Mouse (Mus musculus) inflammation-experienced regulatory T-cells, adult 6 months (primary cell): ENCODE data around the gene Sympk. TPM values are rescaled to one million over a fixed set of nuclear protein-coding genes. Genes with fewer than 3 reads are reported as not detected.

Experiments
- ATAC-seq: one replicate; pipeline ENCODE4 v1.8.0; 2017
- polyA plus RNA-seq, 3 experiments: library from polyadenylated mRNA; unstranded; fragments of 100-300 nt; shearing (Covaris generic); gene quantifications; one replicate each; pipeline ENCODE4 v1.2.1; 2017

The Sympk gene
- polyA plus RNA-seq = 10 to 100 TPM in 1 of 3 experiments, 1 to 10 TPM in 2; 8.2 to 12.2 (median 9.2) TPM

DNA sequence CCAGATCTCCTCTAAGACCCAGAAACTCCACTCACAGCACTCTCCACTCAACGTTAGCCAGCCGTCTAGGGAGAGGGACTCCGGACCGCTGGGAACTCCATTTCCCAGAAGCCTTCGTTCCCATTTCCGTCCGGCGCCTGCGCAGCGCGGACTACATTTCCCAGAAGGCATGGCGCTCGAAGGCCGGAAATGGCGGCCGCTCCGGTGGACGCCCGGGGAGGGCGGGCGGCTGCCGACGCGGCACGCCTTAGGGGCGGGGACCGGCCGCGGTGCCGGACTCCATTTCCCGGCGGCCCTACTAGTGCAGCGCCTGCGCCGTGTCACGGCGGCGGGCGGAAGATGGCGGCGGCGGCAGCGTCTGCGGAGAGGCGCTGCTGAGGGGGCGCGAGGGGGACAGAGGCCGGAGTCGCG, at the start of gene Sympk:
Gene Sympk, plus strand, starts transcription at position 282 of the 411 bp plus-strand sequence.
- ATAC-seq = peak; percentile 95

DNA sequence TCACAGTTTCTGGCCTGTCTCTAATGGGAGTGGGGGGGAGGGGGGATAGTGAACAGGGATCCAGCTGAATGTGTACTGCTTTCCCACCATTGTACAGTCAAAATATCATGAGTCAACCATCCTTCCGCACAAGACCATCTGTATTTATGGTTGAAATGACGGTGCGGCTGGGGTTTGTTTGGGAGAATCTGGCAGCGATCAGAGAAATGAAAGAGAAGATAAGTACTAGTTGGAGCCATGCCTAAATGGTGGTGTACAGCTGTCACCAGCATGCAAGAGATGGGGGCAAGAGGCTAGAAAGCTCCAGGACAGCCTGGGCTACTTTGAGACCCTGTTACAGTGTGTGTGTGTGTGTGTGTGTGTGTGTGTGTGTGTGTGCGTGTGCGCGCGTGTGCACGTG, 45.8 kb upstream of the Sympk start:
- ATAC-seq = no peak

DNA sequence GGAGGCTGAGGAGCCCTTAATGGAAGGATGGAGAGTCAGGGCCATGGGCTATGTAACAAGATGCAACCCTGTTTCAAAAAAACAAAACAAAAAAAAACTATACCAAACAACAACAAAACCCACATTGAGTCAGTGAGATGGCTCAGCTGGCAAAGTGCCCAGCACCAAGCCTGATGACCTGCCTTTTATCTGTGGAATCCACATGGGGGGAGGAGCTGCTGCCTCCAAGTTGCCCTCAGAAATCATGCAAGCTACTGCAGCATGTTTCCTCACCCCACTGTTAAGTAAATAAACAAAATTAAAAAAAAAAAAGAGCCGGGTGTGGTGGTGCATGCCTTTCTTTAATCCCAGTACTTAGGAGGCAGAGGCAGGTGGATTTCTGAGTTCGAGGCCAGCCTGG, 37.7 kb upstream of the Sympk start:
- ATAC-seq = no peak

DNA sequence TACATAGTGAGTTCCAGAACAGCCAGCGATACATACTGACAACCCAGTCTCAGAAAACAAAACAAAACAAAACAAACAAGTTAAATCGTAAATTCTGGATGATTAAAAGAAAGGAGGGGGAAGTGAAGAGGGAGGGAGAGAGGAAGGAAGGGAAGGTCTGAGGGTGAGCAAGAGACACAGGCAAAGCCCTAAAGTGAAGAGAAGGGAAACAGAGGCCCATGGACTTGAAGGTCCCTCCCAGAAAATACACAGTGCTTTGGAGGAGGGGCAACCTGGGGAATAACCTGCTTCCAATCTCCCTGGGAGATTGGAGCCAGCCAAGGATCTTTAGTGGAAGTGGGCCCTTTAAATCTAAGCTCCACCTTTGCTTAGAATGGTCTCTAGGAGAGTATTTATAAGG, 37.1 kb upstream of the Sympk start, which contains the start of gene Nanos2:
Gene Nanos2, plus strand, starts transcription at position 301 of the 400 bp plus-strand sequence.
- no peak for ATAC-seq

DNA sequence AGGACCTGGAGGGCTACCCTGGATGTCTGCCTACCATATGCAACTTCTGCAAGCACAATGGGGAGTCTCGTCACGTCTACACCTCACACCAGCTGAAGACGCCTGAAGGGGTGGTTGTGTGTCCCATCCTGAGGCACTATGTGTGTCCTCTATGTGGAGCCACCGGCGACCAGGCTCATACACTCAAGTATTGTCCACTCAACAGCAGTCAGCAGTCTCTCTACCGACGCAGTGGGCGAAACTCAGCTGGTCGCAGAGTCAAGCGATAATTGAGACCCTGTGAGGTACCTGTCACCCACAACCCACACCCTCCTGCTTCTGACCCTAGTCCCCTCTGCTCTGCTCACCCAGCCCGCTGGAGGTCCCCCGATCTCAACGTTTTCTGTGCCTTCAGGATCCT, 36.4 kb upstream of the Sympk start:
- ATAC-seq = no peak

DNA sequence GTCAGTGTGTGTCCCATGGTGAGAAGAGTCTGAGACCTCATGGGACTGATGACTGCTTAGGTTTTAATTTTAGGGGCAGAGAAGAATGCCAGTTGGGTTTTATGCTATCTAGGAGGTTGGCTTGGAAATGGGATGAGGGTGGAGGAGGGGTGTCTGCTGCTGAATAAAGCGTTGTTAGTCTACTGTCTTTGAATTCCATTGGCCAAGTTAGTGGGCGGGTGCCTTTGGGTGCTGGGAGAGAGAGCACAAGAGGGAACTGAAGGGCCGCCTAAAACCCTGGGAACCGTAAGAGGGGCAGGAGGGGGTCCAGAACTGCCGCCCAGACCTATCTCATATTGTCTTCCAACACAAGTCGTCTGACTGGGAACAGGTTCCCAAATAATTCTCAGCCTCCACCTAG, 35.4 kb upstream of the Sympk start:
- no peak for ATAC-seq

DNA sequence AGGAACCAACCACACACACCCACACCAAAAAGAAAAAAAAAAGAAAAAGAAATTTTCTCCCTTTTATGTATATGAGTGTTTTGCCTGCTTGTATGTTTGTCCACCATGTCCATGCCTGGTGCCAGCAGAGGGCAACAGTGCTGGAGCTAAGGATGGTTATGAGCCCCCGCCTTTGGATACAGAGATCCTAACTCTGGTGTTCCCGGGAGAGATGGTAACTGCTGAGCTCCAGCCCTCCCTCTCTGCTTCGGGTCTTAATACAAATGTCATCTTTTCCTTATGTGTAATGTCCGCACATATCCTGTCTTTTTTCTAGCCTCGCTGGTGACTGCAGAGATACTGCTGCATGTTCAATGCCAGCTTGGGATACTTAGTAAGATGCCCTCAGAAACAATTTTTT, 34.2 kb upstream of the Sympk start:
- ATAC-seq = no peak

DNA sequence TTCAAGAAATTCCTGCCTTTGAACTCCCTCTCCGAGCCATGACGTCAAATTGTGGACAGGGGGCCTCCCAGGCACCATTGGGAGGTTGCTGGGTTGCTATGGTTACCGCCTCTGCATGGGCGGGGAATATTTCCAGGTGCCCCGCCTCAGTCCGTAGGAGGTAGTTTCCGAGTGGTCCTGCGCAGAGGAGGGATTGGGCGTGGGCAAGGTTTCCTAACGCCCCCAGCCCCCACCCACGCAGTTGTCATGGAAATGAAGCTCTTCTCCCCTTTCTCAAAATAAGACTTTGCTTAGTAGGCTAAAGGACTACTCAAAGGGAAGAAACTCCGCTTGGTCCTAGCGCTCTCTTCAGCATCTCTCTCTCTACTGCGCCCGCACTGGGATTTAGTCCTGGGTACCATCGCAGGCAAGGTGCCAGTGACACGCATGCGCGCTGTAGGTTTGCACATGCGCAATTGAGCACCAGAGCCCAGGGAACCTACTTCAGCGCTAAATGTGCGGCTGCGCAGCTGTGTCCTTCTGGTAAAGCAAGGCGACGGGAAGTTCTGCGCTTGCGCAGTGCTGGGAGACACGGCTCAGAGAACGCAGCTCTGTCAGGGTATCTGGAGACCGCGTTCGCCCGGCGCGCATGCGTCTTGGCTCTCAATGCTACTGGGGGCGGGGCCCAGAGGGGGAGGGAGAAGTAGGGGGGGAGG, 33.4 kb upstream of the Sympk start, which contains the start of gene Mypop:
Gene Mypop, plus strand, starts transcription at position 645 of the 695 bp plus-strand sequence.
- peak; percentile 79 for ATAC-seq

DNA sequence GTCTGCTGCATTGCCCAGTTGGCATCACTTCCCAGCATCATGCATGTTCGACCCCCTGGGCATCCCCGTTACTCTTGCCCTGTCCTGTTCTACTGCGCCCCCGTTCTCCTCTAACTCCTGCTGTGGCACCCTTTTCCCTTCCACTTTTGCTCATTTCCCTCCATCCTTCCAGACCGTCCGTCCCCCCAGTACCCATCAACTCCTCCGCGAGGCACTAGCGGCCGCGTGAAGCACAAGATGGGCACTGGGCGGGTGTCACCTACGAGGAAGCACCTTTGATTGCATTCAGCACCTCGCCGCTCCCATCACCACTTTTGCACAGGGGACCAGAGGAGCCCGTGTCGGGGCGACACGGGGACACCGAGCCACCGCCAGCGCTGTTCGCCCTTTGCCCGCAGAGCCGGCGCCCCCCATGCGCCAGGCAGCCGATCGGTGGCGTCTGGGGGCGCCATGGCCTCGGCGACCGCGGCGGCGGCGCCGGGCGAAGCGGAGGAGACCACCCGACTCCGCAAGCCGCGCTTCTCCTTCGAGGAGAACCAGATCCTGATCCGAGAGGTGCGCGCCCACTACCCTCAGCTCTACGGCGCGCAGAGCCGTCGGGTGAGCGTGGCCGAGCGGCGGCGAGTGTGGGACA, 32.4 kb upstream of the Sympk start:
- ATAC-seq = no peak

DNA sequence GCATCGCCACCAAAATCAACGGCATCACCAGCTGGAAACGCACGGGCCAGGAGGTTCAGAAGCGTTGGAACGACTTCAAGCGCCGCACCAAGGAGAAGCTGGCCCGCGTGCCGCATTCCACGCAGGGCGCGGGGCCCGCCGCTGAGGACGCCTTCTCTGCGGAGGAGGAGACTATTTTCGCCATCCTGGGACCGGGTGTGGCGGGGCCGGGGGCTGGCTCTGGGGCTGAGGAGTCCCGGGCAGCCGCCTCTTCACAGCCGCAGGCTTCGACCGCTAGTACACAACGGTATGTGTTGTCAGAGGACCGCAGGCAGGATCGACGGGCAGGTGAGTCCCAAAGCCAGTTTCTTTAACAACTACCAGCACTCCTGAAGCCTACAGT, 31.9 kb upstream of the Sympk start:
- no peak for ATAC-seq

DNA sequence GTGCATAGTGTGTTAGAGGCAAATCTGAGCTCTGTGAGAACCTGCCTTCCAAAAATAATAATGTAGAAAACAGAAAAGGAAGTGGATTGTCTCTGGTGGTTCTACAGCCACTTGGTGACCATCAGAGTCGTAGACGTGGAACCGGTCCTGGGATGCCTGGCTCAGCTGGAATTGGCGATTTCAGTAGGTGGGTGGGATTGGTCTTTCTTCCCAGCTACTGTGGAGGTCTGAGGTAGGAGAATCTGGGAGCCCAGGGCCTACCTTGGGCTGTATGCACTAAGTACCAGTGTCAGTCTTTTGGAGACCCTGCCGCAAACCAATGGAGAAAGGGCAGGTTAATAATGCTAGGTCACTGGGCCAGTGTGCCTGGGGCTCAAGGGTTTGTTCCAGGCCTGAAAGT, 31.1 kb upstream of the Sympk start:
- ATAC-seq = no peak

DNA sequence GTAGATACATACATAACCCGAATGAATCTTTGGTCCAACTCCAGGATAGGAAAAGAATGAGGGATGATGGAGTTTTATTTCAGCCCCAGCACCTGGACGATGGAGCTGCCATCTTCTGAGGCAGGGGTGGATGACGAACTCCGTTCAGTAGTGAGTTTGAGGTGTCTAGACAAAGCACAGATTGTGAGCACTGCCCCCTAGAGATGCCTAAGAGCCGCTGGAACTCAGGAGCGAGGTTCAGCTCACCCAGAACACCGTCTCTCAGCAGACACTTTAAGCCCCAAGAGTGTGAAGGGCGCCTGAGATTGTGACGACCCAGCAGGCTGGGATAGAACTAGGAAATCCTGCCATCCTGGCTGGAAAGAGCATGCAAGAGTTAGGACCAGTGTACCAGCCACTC, 25.3 kb upstream of the Sympk start:
- ATAC-seq = no peak

DNA sequence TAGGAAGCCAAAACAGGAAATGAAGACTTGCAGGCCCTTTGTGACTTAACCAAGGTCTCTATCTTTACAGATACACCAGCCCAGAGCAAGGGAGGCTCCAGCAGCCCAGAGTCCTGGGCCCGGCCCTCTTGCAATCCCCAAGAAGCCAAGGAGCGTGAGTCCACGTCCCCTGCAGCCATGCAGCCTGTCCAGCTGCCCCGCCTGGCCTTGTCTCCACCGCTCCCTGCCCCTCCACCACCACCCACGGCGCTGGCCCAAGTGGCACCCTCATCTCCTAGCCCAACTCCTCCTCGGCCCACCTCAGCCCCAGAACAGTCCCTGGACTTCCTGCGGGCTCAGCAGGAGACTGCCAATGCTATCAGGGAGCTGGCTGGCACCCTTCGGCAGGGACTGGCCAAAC, 23.8 kb upstream of the Sympk start:
- ATAC-seq = no peak

DNA sequence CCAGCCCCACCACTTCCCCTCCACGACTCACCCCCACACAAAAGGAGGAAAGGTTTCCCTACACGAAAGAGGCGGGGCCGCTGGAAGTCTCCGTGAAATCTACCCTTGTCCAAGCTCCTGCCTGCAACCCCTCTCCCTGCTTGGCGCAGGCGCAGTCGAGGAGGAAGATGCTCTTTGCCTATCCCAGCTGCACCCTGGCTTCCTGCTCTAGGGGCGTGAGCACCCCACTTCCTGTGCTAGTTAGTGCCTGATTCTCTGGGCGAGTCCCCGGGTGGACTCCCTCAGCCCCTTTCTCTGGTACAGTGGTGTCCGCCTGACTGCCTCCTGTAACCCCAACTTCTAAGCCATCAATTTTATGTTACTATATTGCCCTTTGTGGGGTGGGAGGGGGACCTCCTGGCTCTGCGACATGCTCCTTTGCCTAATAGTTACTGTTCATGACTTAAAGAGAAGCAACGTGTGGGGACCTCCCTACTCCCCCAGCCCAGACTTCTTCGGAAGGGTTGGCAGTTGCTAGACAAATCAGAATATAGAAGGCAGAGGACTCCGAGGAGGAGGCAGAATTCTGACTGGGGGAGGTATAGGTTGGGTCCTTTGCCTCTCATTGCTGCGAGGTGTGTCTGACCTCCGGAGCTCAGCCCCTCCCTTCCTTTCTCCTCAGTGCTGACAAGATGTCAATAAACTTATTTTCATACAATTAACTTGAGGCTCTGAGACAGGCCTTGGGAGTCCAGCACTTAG, 22.9 kb upstream of the Sympk start:
- peak; percentile 77 for ATAC-seq

DNA sequence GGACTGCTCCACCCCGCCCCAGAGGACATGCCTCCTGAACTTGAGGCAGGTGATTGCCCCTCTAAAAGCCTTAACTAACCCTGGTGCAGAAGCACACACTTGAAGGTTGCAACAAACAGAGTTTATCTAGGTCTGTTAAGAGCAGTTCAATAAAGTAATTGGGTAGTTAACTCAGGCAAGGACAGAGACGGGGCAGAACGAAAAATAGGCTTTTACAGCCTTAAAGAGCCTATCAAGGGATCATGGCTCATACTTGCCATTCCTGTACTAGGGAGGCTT, 22.4 kb upstream of the Sympk start:
- ATAC-seq = no peak

DNA sequence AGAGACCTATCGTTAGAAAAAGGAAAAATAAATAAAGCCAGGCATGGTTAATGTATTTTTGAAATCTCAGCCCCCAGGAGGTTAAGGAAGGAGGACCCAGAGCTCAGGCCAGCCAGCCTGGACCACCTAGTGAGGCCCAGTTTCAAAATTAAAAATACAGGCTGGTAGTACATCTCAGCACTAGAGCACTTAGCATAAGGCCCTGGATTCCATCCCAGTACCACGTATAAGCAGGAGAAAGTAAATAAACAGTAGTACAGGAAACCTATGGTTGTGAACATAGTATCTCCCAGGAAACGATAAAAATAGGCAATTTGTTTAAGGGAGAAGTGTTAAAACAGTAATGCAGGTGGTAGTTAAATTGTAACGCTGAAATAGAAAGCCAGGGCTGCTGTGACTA, 22.1 kb upstream of the Sympk start:
- ATAC-seq = no peak

DNA sequence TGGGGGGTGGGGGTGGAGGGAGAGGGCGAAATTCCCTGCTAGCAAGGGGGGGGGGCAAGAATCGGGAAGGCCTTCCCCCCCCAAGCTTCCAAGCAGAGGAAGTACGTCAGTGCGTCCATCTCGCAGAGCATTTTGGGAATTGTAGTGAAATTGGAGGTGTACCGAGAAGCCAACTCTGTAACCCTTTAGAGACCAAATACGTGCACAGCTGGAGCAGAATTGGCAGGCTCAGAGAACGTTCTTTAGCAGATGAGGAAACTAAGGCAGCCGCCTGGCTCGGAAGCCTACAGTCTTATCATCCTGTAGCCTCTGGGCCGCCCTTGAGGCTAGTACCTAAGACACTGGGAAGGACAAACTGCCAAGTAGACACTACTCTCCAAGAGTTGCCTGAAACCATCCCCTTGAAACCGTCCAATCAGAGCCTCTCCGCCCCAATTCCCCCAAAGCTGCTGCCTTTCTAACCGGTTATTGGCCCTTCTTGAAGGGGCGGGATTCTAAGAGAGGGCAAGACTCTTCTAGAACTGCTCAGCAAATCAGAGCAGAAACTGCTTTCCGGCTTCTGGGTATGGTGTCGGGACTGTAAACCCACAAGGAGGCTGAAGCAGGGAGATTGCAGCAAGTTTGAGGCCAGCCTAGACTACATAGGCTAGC, 21.2 kb upstream of the Sympk start:
- peak; percentile 42 for ATAC-seq

DNA sequence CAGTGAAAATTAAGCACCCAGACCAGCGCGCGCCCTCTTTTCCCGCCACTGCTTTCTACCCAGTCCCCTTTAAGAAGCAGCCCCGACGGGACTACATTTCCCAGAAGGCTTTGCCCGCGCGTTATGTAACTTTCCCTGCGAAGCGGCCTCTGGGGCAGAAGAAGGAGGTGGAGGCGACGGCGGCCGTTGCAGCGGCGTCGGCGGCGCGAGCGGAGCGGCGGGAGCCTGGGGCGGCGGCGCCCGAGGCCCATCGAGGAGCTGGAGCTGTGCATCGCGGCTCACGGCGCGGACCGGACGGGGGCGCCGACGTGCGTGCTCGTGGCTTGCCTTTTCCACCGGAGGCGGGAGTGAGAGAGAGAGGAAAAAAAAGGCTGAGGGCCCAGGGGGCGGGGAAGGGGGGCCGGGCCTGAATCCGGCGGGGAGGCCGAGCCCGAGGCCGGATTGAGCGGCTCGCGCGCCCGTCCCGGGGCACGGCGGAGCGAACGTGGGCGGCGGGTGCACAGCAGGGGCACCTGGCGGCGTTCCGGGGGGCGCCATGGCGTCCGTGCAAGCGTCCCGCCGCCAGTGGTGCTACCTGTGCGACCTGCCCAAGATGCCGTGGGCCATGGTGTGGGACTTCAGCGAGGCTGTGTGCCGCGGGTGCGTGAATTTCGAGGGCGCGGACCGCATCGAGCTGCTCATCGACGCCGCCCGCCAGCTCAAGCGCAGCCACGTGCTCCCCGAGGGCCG, 20.1 kb upstream of the Sympk start, which contains the start of gene Irf2bp1:
Gene Irf2bp1, plus strand, starts transcription at position 143 of the 729 bp plus-strand sequence.
- peak; percentile 64 for ATAC-seq

DNA sequence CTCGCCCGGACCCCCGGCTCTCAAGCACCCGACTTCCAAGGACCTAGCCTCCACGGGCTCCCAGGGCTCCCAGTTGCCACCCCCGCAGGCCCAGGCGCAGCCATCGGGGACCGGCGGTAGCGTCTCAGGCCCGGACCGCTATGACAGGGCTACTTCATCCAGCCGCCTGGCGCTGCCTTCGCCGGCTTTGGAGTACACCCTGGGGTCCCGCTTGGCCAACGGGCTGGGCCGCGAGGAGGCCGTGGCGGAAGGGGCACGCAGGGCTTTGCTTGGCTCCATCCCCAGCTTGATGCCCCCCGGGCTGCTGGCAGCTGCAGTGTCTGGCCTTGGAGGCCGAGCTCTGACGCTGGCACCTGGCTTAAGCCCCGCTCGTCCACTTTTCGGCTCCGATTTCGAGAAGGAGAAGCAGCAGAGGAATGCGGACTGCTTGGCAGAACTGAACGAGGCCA, 19.5 kb upstream of the Sympk start:
- no peak for ATAC-seq

DNA sequence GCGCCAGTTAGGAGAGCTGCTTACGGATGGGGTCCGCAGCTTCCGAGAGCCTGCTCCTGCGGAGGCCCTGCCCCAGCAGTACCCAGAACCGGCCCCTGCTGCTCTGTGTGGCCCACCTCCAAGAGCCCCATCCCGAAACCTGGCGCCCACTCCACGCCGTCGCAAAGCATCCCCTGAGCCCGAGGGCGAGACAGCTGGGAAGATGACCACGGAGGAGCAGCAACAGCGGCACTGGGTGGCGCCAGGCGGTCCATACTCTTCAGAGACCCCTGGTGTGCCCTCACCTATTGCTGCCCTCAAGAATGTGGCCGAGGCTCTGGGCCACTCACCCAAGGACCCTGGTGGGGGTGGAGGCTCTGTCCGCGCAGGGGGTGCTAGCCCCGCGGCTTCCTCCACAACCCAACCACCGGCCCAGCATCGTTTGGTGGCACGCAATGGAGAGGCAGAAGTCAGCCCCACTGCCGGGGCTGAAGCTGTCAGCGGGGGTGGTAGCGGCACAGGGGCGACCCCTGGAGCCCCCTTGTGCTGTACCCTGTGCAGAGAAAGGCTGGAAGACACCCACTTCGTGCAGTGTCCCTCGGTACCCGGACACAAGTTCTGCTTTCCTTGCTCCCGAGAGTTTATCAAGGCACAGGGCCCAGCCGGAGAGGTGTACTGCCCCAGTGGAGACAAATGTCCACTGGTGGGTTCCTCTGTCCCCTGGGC, 18.6 kb upstream of the Sympk start:
- no peak for ATAC-seq

DNA sequence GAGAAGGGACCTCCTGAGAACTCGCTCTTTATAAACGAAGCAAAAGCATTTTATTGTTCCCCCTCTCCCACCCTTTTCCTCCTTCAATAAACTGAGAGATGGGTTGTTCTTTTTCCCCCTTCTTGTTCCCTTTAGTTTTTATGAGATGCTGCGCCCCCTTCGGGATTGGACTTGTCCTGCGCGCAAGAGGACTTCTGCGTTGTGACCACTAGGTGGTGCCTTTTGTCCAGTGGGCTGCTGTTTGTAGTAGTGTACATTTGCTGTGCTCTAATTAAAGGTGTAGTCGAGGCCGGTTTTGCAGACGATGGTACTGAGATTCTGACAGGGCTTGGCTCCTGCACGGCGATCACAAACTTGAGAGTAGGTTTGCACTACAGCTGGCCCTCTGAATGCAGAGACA, 17.7 kb upstream of the Sympk start:
- ATAC-seq = peak; percentile 38
